Mouse (Mus musculus) MEL (cell line): ENCODE data around the gene Ncoa5.
A peak's percentile ranks its signal among the peaks of the same experiment; 100 is the strongest.

Source experiments
- CHD1 ChIP-seq: IDR thresholded peaks from 2 replicates; pipeline ENCODE4 v1.6.1; 2012; ENCODE audit warnings: low read depth, mild to moderate bottlenecking, inconsistent platforms, low read length, improper control_type of control experiment
- CTCF ChIP-seq, 3 experiments: IDR thresholded peaks in 2 of 3; conservative IDR thresholded peaks in 1 of 3; 2 replicates each; pipeline ENCODE4 v1.5.1; 2011 to 2012; ENCODE audit warnings: low read length in 3 of 3, low read depth in 2 of 3, mild to moderate bottlenecking in 2 of 3, improper control_type of control experiment in 1 of 3, inconsistent platforms in 1 of 3, mixed read lengths in 1 of 3, moderate library complexity in 1 of 3; ENCODE audit not compliant: control insufficient read depth in 1 of 3, insufficient read depth in 1 of 3, poor library complexity in 1 of 3, severe bottlenecking in 1 of 3
- ELF1 ChIP-seq: IDR thresholded peaks from 2 replicates; pipeline ENCODE4 v1.6.1; 2014; ENCODE audit warnings: low read depth, mild to moderate bottlenecking, inconsistent platforms, low read length, improper control_type of control experiment, moderate library complexity
- EP300 ChIP-seq, 2 experiments: IDR thresholded peaks; 2 replicates each; pipeline ENCODE4 v1.6.1; 2011; ENCODE audit warnings: improper control_type of control experiment in 2 of 2, low read length in 2 of 2, low read depth in 1 of 2, mild to moderate bottlenecking in 1 of 2
- HCFC1 ChIP-seq: IDR thresholded peaks from 2 replicates; pipeline ENCODE4 v1.6.1; 2012; ENCODE audit warnings: low read depth, mild to moderate bottlenecking, inconsistent platforms, low read length, improper control_type of control experiment, moderate library complexity
- MYC ChIP-seq: IDR thresholded peaks from 2 replicates; pipeline ENCODE4 v1.6.1; 2011; ENCODE audit warnings: low read depth, mild to moderate bottlenecking, low read length, improper control_type of control experiment, moderate library complexity
- NRF1 ChIP-seq: IDR thresholded peaks from 2 replicates; pipeline ENCODE4 v1.6.1; 2014; ENCODE audit warnings: low read depth, mild to moderate bottlenecking, inconsistent platforms, low read length, improper control_type of control experiment, moderate library complexity; ENCODE audit not compliant: poor library complexity, insufficient read depth, severe bottlenecking
- POLR2A ChIP-seq, 2 experiments: IDR thresholded peaks; 2 replicates each; pipeline ENCODE4 v1.6.1; 2011 to 2012; ENCODE audit warnings: low read length in 2 of 2, mild to moderate bottlenecking in 2 of 2, control low read depth in 1 of 2, improper control_type of control experiment in 1 of 2, low read depth in 1 of 2, moderate library complexity in 1 of 2; ENCODE audit not compliant: control insufficient read depth in 1 of 2, insufficient read depth in 1 of 2, poor library complexity in 1 of 2
- TCF12 ChIP-seq: IDR thresholded peaks from 2 replicates; pipeline ENCODE4 v1.6.1; 2014; ENCODE audit warnings: low read depth, mild to moderate bottlenecking, inconsistent platforms, low read length, improper control_type of control experiment, moderate library complexity
- UBTF ChIP-seq: IDR thresholded peaks from 2 replicates; pipeline ENCODE4 v1.6.1; 2012; ENCODE audit warnings: low read depth, mild to moderate bottlenecking, inconsistent platforms, low read length, improper control_type of control experiment, moderate library complexity, borderline replicate concordance; ENCODE audit not compliant: insufficient read depth
- USF1 ChIP-seq: IDR thresholded peaks from 2 replicates; pipeline ENCODE4 v1.6.1; 2014; ENCODE audit warnings: low read depth, mild to moderate bottlenecking, inconsistent platforms, low read length, improper control_type of control experiment, moderate library complexity
- ZKSCAN1 ChIP-seq: IDR thresholded peaks from 2 replicates; pipeline ENCODE4 v1.6.1; 2012; ENCODE audit warnings: low read depth, mild to moderate bottlenecking, inconsistent platforms, low read length, improper control_type of control experiment, moderate library complexity
- ZMIZ1 ChIP-seq: IDR thresholded peaks from 2 replicates; pipeline ENCODE4 v1.6.1; 2012; ENCODE audit warnings: low read depth, mild to moderate bottlenecking, inconsistent platforms, low read length, improper control_type of control experiment, moderate library complexity
- ZNF384 ChIP-seq: IDR thresholded peaks from 2 replicates; pipeline ENCODE4 v1.6.1; 2012; ENCODE audit warnings: low read depth, mild to moderate bottlenecking, inconsistent platforms, low read length, improper control_type of control experiment

GRCm38 (mm10) chr2:165074937-165075336 is 40.3 kb upstream of the Ncoa5 start:
- TF ChIP-seq POLR2A (IDR thresholded peaks at IDR 0.05; ENCODE audit: control insufficient read depth in 1 of 2, insufficient read depth in 1 of 2, low read depth in 1 of 2, low read length in 2 of 2, poor library complexity in 1 of 2) (no peak), CTCF (IDR thresholded peaks at IDR 0.05 in 2 of 3, conservative IDR thresholded peaks at IDR 0.05 in 1 of 3; ENCODE audit: control insufficient read depth in 1 of 3, insufficient read depth in 1 of 3, low read depth in 2 of 3, low read length in 3 of 3, poor library complexity in 1 of 3, severe bottlenecking in 1 of 3) (peak; percentile 90 to 91 (median 91)), EP300 (IDR thresholded peaks at IDR 0.05; ENCODE audit: low read depth in 1 of 2, low read length in 2 of 2) (no peak), NRF1 (no peak), TCF12 (no peak), UBTF (no peak), ELF1 (no peak), HCFC1 (no peak), MYC (no peak), USF1 (no peak), CHD1 (no peak), ZKSCAN1 (no peak), ZMIZ1 (no peak), ZNF384 (no peak)
